Mouse (Mus musculus) heart, adult 2 months (tissue): ENCODE data around the gene Ppp4c. TPM values are rescaled to one million over a fixed set of nuclear protein-coding genes. Genes with fewer than 3 reads are reported as not detected.

Experiments
- DNase-seq, 2 experiments: peaks; one replicate each; pipeline ENCODE4 v3.0.0; 2021
- H3K27ac ChIP-seq: fragments of 200-600 bp; 2 replicates; pipeline ENCODE4 v1.8.1; 2022
- H3K27me3 ChIP-seq: fragments of 200-500 bp; 2 replicates; pipeline ENCODE4 v1.6.1; 2012; ENCODE audit warnings: mild to moderate bottlenecking, low read length, inconsistent platforms, mixed read lengths; ENCODE audit not compliant: control insufficient read depth, insufficient read depth
- H3K36me3 ChIP-seq: fragments of 200-500 bp; 2 replicates; pipeline ENCODE4 v1.6.1; 2012; ENCODE audit warnings: low read length, inconsistent platforms; ENCODE audit not compliant: control insufficient read depth, insufficient read depth
- H3K4me1 ChIP-seq: fragments of 200-500 bp; 2 replicates; pipeline ENCODE4 v1.6.1; 2011; ENCODE audit warnings: low read length; ENCODE audit not compliant: control insufficient read depth, insufficient read depth
- H3K4me3 ChIP-seq: fragments of 200-600 bp; 2 replicates; pipeline ENCODE4 v1.8.1; 2022
- H3K79me2 ChIP-seq: fragments of 200-500 bp; replicated peaks from 2 replicates; pipeline ENCODE4 v1.6.1; 2012; ENCODE audit warnings: mild to moderate bottlenecking, inconsistent platforms, low read length, moderate library complexity, mixed read lengths; ENCODE audit not compliant: control insufficient read depth, insufficient read depth
- H3K9ac ChIP-seq: fragments of 200-500 bp; 2 replicates; pipeline ENCODE4 v1.6.1; 2012; ENCODE audit warnings: low read depth, mild to moderate bottlenecking, control low read depth, inconsistent platforms, low read length, mixed read lengths
- CTCF ChIP-seq: fragments of 200-600 bp; IDR thresholded peaks from 2 replicates; pipeline ENCODE4 v1.8.1; 2022; ENCODE audit warnings: antibody characterized with exemption, mild to moderate bottlenecking, moderate library complexity
- EP300 ChIP-seq: fragments of 200-500 bp; IDR thresholded peaks from 2 replicates; pipeline ENCODE4 v1.6.1; 2011; ENCODE audit warnings: low read depth, low read length, control low read depth; ENCODE audit not compliant: insufficient read depth
- POLR2A ChIP-seq: fragments of 200-500 bp; IDR thresholded peaks from 2 replicates; pipeline ENCODE4 v1.6.1; 2011; ENCODE audit warnings: mild to moderate bottlenecking, low read depth, low read length, control low read depth; ENCODE audit not compliant: insufficient read depth
- WGBS: fragments of 180-500 bp; shearing (Covaris S2); methylation state at CpG from one replicate; pipeline ENCODE4 v1.1.7; 2018; 5-methylcytosine and 5-hydroxymethylcytosine counted together
- intact Hi-C: fragments of 180-260 bp; cut with DNase I; formaldehyde crosslinking; loops from one replicate; pipeline ENCODE4 v1.15.1; 2025
- polyA plus RNA-seq: library from polyadenylated mRNA; depleted of rRNA; stranded (reverse); fragments of >200 nt; gene quantifications from 2 replicates; pipeline ENCODE4 v1.2.3, GENCODE M21; 2012
- total RNA-seq, 2 experiments: library from RNA; stranded (reverse); gene quantifications; 2 replicates each; pipeline ENCODE4 v1.2.3; 2021

Gene Ppp4c
- total and polyA plus RNA-seq, 3 experiments = 31.8 to 65.6 (median 31.9) TPM

GRCm38 (mm10) chr7:126817595-126817994 lies 25.3 kb upstream of the Ppp4c start:
- DNase-seq = no peak
- intact Hi-C loops = no loop called here

GRCm38 (mm10) chr7:126816494-126816893 lies 24.2 kb upstream of the Ppp4c start:
- WGBS = 70% methylated on average over 8 of the region's 8 CpGs
- Histone ChIP-seq H3K9ac (no peak overlapping the region), H3K36me3 (no peaks in the 10 kb centered on the region), H3K79me2 (no peaks in the 10 kb centered on the region), H3K4me1 (no peaks in the 10 kb centered on the region), H3K27me3 (no peaks in the 10 kb centered on the region), H3K27ac (no peak overlapping the region), H3K4me3 (no peak overlapping the region)
- intact Hi-C loops = no loop called here
- no peak for TF ChIP-seq EP300
- TF ChIP-seq CTCF = no peak
- no peak for TF ChIP-seq POLR2A
- DNase-seq = peak in 1 of 2 experiments; percentile 45

More at GRCm38 (mm10) chr7:126817595-126817994, 25.3 kb upstream of the Ppp4c start:
- Histone ChIP-seq H3K79me2 (no peaks in the 10 kb centered on the region), H3K27me3 (no peaks in the 10 kb centered on the region), H3K9ac (no peak overlapping the region), H3K36me3 (no peaks in the 10 kb centered on the region), H3K4me3 (no peak overlapping the region), H3K27ac (no peak overlapping the region), H3K4me1 (peaks cover 6% of the 10 kb centered on the region)
- TF ChIP-seq EP300 = no peak
- no peak for TF ChIP-seq POLR2A
- 81% methylated on average over 7 of the region's 7 CpGs for WGBS

- H3K27ac ChIP-seq = no peak overlapping the region
- intact Hi-C loops = no loop called here
- no peaks in the 10 kb centered on the region for H3K36me3 ChIP-seq
- H3K9ac ChIP-seq = no peak overlapping the region
- no peaks in the 10 kb centered on the region for H3K27me3 ChIP-seq
- DNase-seq = no peak
- no peaks in the 10 kb centered on the region for H3K79me2 ChIP-seq
- H3K4me3 ChIP-seq = no peak overlapping the region
- no peak for TF ChIP-seq POLR2A
- no peak for TF ChIP-seq CTCF
- TF ChIP-seq EP300 = no peak
- H3K4me1 ChIP-seq = no peaks in the 10 kb centered on the region
- 43% methylated on average over 8 of the region's 8 CpGs for WGBS
Measured at GRCm38 (mm10) chr7:126815726-126816222, 23.5 kb upstream of the Ppp4c start.

GRCm38 (mm10) chr7:126809723-126810369 lies 17.6 kb upstream of the Ppp4c start:
- WGBS = 48% methylated on average over 5 of the region's 5 CpGs
- Histone ChIP-seq H3K36me3 (no peaks in the 10 kb centered on the region), H3K27me3 (no peaks in the 10 kb centered on the region), H3K4me1 (peaks cover 1% of the 10 kb centered on the region; the same call in 1 of the 2 replicates), H3K9ac (no peak overlapping the region), H3K27ac (peak overlapping the region; percentile 67), H3K79me2 (no peaks in the 10 kb centered on the region), H3K4me3 (no peak overlapping the region)
- no peak for DNase-seq
- intact Hi-C loops = no loop called here
- no peak for TF ChIP-seq EP300
- no peak for TF ChIP-seq CTCF

GRCm38 (mm10) chr7:126808703-126809455 lies 16.6 kb upstream of the Ppp4c start:
- Histone ChIP-seq H3K9ac (peak overlapping the region; percentile 78), H3K27me3 (no peaks in the 10 kb centered on the region), H3K4me3 (peak overlapping the region; percentile 63), H3K36me3 (no peaks in the 10 kb centered on the region), H3K27ac (peak overlapping the region; percentile 67), H3K4me1 (peaks cover 1% of the 10 kb centered on the region; the same call in 1 of the 2 replicates), H3K79me2 (no peaks in the 10 kb centered on the region)
- WGBS = 1% methylated on average over 43 of the region's 43 CpGs
- TF ChIP-seq POLR2A (peak; percentile 71), CTCF (peak; percentile 35; the same call in 1 of the 2 replicates), EP300 (peak; percentile 78; the same call in 1 of the 2 replicates)
- peak; percentile 91 to 92 for DNase-seq
- intact Hi-C loops = no loop called here

GRCm38 (mm10) chr7:126807405-126807804 lies 15.1 kb upstream of the Ppp4c start:
- Histone ChIP-seq H3K4me1 (peaks cover 1% of the 10 kb centered on the region; the same call in 1 of the 2 replicates), H3K79me2 (no peaks in the 10 kb centered on the region), H3K9ac (no peak overlapping the region), H3K27ac (no peak overlapping the region), H3K36me3 (no peaks in the 10 kb centered on the region), H3K27me3 (no peaks in the 10 kb centered on the region), H3K4me3 (no peak overlapping the region)
- no peak for DNase-seq
- no peak for TF ChIP-seq EP300
- TF ChIP-seq CTCF = no peak
- no peak for TF ChIP-seq POLR2A
- WGBS = 50% methylated on average over 4 of the region's 4 CpGs
- intact Hi-C loops = no loop called here
